Mouse (Mus musculus) gastrocnemius, adult 8-10 months (tissue): ENCODE data around the gene Rabggta. TPM values are rescaled to one million over a fixed set of nuclear protein-coding genes. Genes with fewer than 3 reads are reported as not detected.

Experiments
- DNase-seq, 2 experiments: peaks; one replicate each; pipeline ENCODE4 v3.0.0; 2022; ENCODE audit warnings: low spot score in 2 of 2
- total RNA-seq, 4 experiments: library from RNA; stranded (reverse); gene quantifications; 2 replicates each; pipeline ENCODE4 v1.2.4; 2022

Rabggta gene
- total RNA-seq, 4 experiments from 2014 or later: 9.4 to 13.2 (median 11.0) TPM

- DNase-seq: no peak
Measured at GRCm38 (mm10) chr14:55697226-55697625, 24.8 kb downstream of the Rabggta start.

- no peak for DNase-seq
Measured at GRCm38 (mm10) chr14:55689433-55689832, 32.6 kb downstream of the Rabggta start.

- DNase-seq: no peak
Measured at GRCm38 (mm10) chr14:55682118-55682493, 40.0 kb downstream of the Rabggta start.

- peak; percentile 79 to 87 for DNase-seq
Measured at GRCm38 (mm10) chr14:55681160-55682117, 40.6 kb downstream of the Rabggta start, which contains the start of gene Tinf2. TSS of gene Tinf2 (minus strand) at chr14:55681820.

- DNase-seq: no peak
Measured at GRCm38 (mm10) chr14:55677615-55678014, 44.4 kb downstream of the Rabggta start.

- DNase-seq: no peak
Measured at GRCm38 (mm10) chr14:55672741-55673060, 49.4 kb downstream of the Rabggta start.

GRCm38 (mm10) chr14:55671833-55672740 is 50.0 kb downstream of the Rabggta start, which contains the start of the genes Gmpr2 and Nedd8:
TSS of gene Gmpr2 (plus strand) at chr14:55671941.
TSS of gene Nedd8 (minus strand) at chr14:55672124.
- DNase-seq: peak; percentile 80 to 85

- no peak for DNase-seq
Measured at GRCm38 (mm10) chr14:55671486-55671832, 50.6 kb downstream of the Rabggta start.

Other genes starting within 250 kb of the Rabggta start
- gene Dhrs4, start 243.5 kb downstream of the Rabggta start, total RNA-seq: 10 to 100 TPM; 22.2 to 45.2 (median 34.7) TPM
- gene Carmil3, start 231.6 kb downstream of the Rabggta start, total RNA-seq: under 1 TPM; 0.38 to 0.40 (median 0.39) TPM
- gene Cpne6, start 211.8 kb downstream of the Rabggta start, total RNA-seq: not detected
- not detected for gene Nrl, start 197.3 kb downstream of the Rabggta start, total RNA-seq
- 1 to 10 TPM; 2.0 to 3.7 (median 2.5) TPM for gene Pck2, start 182.0 kb downstream of the Rabggta start, total RNA-seq
- gene Dcaf11, start 162.3 kb downstream of the Rabggta start, total RNA-seq: 100 to 1,000 TPM; 135 to 147 (median 143) TPM
- not detected for gene A730061H03Rik, start 161.9 kb downstream of the Rabggta start, total RNA-seq
- 100 to 1,000 TPM; 275 to 317 (median 288) TPM for gene Fitm1, start 146.6 kb downstream of the Rabggta start, total RNA-seq
- 10 to 100 TPM; 63.4 to 78.7 (median 78.0) TPM for gene Psme1, start 144.1 kb downstream of the Rabggta start, total RNA-seq
- gene Emc9, start 137.0 kb downstream of the Rabggta start, total RNA-seq: 10 to 100 TPM; 30.6 to 41.6 (median 37.6) TPM
- 10 to 100 TPM; 50.9 to 72.8 (median 62.7) TPM for gene Psme2, start 131.2 kb downstream of the Rabggta start, total RNA-seq
- 10 to 100 TPM; 14.8 to 18.7 (median 16.6) TPM for gene Rnf31, start 130.6 kb downstream of the Rabggta start, total RNA-seq
- 1 to 10 TPM; 2.4 to 3.0 (median 2.5) TPM for gene Irf9, start 118.7 kb downstream of the Rabggta start, total RNA-seq
- not detected for gene Rec8, start 104.2 kb downstream of the Rabggta start, total RNA-seq
- 10 to 100 TPM; 80.2 to 99.8 (median 88.9) TPM for gene Ipo4, start 86.3 kb downstream of the Rabggta start, total RNA-seq
- gene Gm49378, start 84.4 kb downstream of the Rabggta start, total RNA-seq: 1 to 10 TPM in 3 of 4 experiments, under 1 TPM in 1; 0.67 to 1.6 (median 1.5) TPM
- gene Tm9sf1, start 78.5 kb downstream of the Rabggta start, total RNA-seq: 10 to 100 TPM; 15.6 to 18.3 (median 17.1) TPM
- gene Tssk4, start 72.1 kb downstream of the Rabggta start, total RNA-seq: under 1 TPM in 2 of 4 experiments, not detected in 2; 0.22 to 0.29 TPM
- 10 to 100 TPM; 18.0 to 23.1 (median 20.7) TPM for gene Mdp1, start 61.8 kb downstream of the Rabggta start, total RNA-seq
- 1 to 10 TPM; 1.6 to 2.4 (median 1.8) TPM for gene Gmpr2, start 50.3 kb downstream of the Rabggta start, total RNA-seq
- gene Nedd8, start 50.1 kb downstream of the Rabggta start, total RNA-seq: 100 to 1,000 TPM; 192 to 208 (median 201) TPM
- 10 to 100 TPM; 13.0 to 17.4 (median 14.6) TPM for gene Tinf2, start 40.4 kb downstream of the Rabggta start, total RNA-seq
- gene Tgm1, start 8.3 kb downstream of the Rabggta start, total RNA-seq: under 1 TPM in 3 of 4 experiments, not detected in 1; 0.09 to 0.12 (median 0.11) TPM
- 10 to 100 TPM; 26.4 to 37.6 (median 31.6) TPM for gene Dhrs1, start 23.4 kb upstream of the Rabggta start, total RNA-seq
- gene Nop9, start 23.4 kb upstream of the Rabggta start, total RNA-seq: 10 to 100 TPM in 2 of 4 experiments, 1 to 10 TPM in 2; 9.4 to 14.8 (median 10.1) TPM
- gene Cideb, start 36.2 kb upstream of the Rabggta start, total RNA-seq: not detected
- gene Ltb4r2, start 39.2 kb upstream of the Rabggta start, total RNA-seq: not detected
- under 1 TPM in 1 of 4 experiments, not detected in 3; 0.27 TPM for gene Ltb4r1, start 43.7 kb upstream of the Rabggta start, total RNA-seq
- 1 to 10 TPM; 3.4 to 7.1 (median 3.6) TPM for gene Adcy4, start 61.8 kb upstream of the Rabggta start, total RNA-seq
- 1 to 10 TPM in 3 of 4 experiments, not detected in 1; 1.0 to 1.3 (median 1.3) TPM for gene Ripk3, start 66.6 kb upstream of the Rabggta start, total RNA-seq
- gene Nfatc4, start 100.9 kb upstream of the Rabggta start, total RNA-seq: 1 to 10 TPM; 1.9 to 3.3 (median 2.5) TPM
- 1 to 10 TPM; 1.2 to 3.6 (median 1.9) TPM for gene Nynrin, start 131.7 kb upstream of the Rabggta start, total RNA-seq
- not detected for gene Cbln3, start 162.1 kb upstream of the Rabggta start, total RNA-seq
- gene Khnyn, start 162.7 kb upstream of the Rabggta start, total RNA-seq: 1 to 10 TPM; 4.4 to 6.3 (median 4.9) TPM
- 100 to 1,000 TPM; 137 to 151 (median 145) TPM for gene Sdr39u1, start 178.0 kb upstream of the Rabggta start, total RNA-seq
- 1 to 10 TPM in 3 of 4 experiments, under 1 TPM in 1; 0.99 to 5.3 (median 1.8) TPM for gene Cma1, start 222.4 kb upstream of the Rabggta start, total RNA-seq
- not detected for gene Cma2, start 228.7 kb upstream of the Rabggta start, total RNA-seq